Mouse (Mus musculus) small intestine, adult 10 weeks (tissue): ENCODE data around the gene Ripor2. TPM values are rescaled to one million over a fixed set of nuclear protein-coding genes. Genes with fewer than 3 reads are reported as not detected.

Source experiments
- polyA plus RNA-seq: library from polyadenylated mRNA; stranded (reverse); fragments of 350-450 nt; fragmentation: Illumina TruSeq; extraction: RNeasy Lipid Tissue Mini Kit (QIAGEN cat#74804); gene quantifications from one replicate; pipeline ENCODE4 v1.2.3, GENCODE M21; 2014; ENCODE audit warnings: low replicate concordance

The Ripor2 gene
- polyA plus RNA-seq, result 3.2 TPM

GRCm38 (mm10) chr13:24581833-24582232 is at the start of gene Ripor2:
Gene Ripor2, plus strand, starts transcription at chr13:24582189.

GRCm38 (mm10) chr13:24741028-24741427 is 159.0 kb downstream of the Ripor2 start, which contains the start of gene Armh2:
Gene Armh2, plus strand, starts transcription at chr13:24741232.

GRCm38 (mm10) chr13:24761403-24762227 is 179.6 kb downstream of the Ripor2 start, which contains the start of gene Gmnn:
Gene Gmnn, minus strand, starts transcription at chr13:24761923.

Other genes starting within 250 kb of the Ripor2 start
- not detected for gene Armh2, start 159.0 kb downstream of the Ripor2 start, polyA plus RNA-seq
- 74.0 TPM for gene Gmnn, start 179.7 kb downstream of the Ripor2 start, polyA plus RNA-seq
- gene BC005537, start 219.5 kb downstream of the Ripor2 start, polyA plus RNA-seq, result 313 TPM
- 119 TPM for gene Acot13, start 249.4 kb downstream of the Ripor2 start, polyA plus RNA-seq
- 357 TPM for gene Tdp2, start 249.5 kb downstream of the Ripor2 start, polyA plus RNA-seq